Mouse (Mus musculus) right cerebral cortex, adult 18-20 months (tissue): ENCODE results near the gene Cdca5.

Experiments
- DNase-seq: peaks from one replicate; pipeline ENCODE4 v3.0.0; 2022; ENCODE audit warnings: mixed read lengths

Gene Cdca5

GRCm38 (mm10) chr19:6061641-6062302 is 23.0 kb upstream of the Cdca5 start:
- DNase-seq: peak; percentile 32

GRCm38 (mm10) chr19:6062418-6062817 is 22.4 kb upstream of the Cdca5 start:
- DNase-seq: no peak

GRCm38 (mm10) chr19:6063081-6063480 is 21.7 kb upstream of the Cdca5 start:
- no peak for DNase-seq

- no peak for DNase-seq
These were observed 18.2 kb upstream of the Cdca5 start for GRCm38 (mm10) chr19:6066571-6066970.

GRCm38 (mm10) chr19:6067011-6067723 is 17.6 kb upstream of the Cdca5 start:
- DNase-seq: peak; percentile 85

- peak; percentile 91 for DNase-seq
These were observed 16.9 kb upstream of the Cdca5 start, which contains the start of gene Tm7sf2 for GRCm38 (mm10) chr19:6067724-6068415. Gene Tm7sf2, minus strand, starts transcription at chr19:6068373.

- no peak for DNase-seq
These were observed 15.8 kb upstream of the Cdca5 start for GRCm38 (mm10) chr19:6068951-6069350.

GRCm38 (mm10) chr19:6069851-6070250 is 14.9 kb upstream of the Cdca5 start:
- no peak for DNase-seq

- DNase-seq: no peak
These were observed 14.1 kb upstream of the Cdca5 start for GRCm38 (mm10) chr19:6070571-6071250.

GRCm38 (mm10) chr19:6071261-6071660 is 13.5 kb upstream of the Cdca5 start:
- DNase-seq: no peak

GRCm38 (mm10) chr19:6073889-6074288 is 10.9 kb upstream of the Cdca5 start:
- no peak for DNase-seq

- peak; percentile 88 for DNase-seq
These were observed 8.0 kb upstream of the Cdca5 start, which contains the start of gene Vps51 for GRCm38 (mm10) chr19:6076564-6077393. Gene Vps51, minus strand, starts transcription at chr19:6077231.

GRCm38 (mm10) chr19:6079983-6080480 is 4.8 kb upstream of the Cdca5 start, which contains the start of gene Tmem262:
Gene Tmem262, plus strand, starts transcription at chr19:6080033.
- DNase-seq: no peak

GRCm38 (mm10) chr19:6082156-6082555 is 2.6 kb upstream of the Cdca5 start, which contains the start of gene Gm28374:
Gene Gm28374, minus strand, starts transcription at chr19:6082256.
- no peak for DNase-seq

GRCm38 (mm10) chr19:6085417-6085879 is 665 bp downstream of the Cdca5 start:
- DNase-seq: no peak

GRCm38 (mm10) chr19:6088841-6089240 is 4.1 kb downstream of the Cdca5 start:
- DNase-seq: no peak

GRCm38 (mm10) chr19:6094119-6094518 is 9.3 kb downstream of the Cdca5 start, which contains the start of gene AC131692.1:
Gene AC131692.1, plus strand, starts transcription at chr19:6094419.
- no peak for DNase-seq

- no peak for DNase-seq
These were observed 13.1 kb downstream of the Cdca5 start for GRCm38 (mm10) chr19:6097847-6098246.

GRCm38 (mm10) chr19:6101186-6101585 is 16.4 kb downstream of the Cdca5 start:
- no peak for DNase-seq

- DNase-seq: no peak
These were observed 17.5 kb downstream of the Cdca5 start for GRCm38 (mm10) chr19:6102169-6102853.

- no peak for DNase-seq
These were observed 19.7 kb downstream of the Cdca5 start for GRCm38 (mm10) chr19:6104476-6104875.
